Mouse (Mus musculus) midbrain, embryonic 16.5 days (tissue): ENCODE results near the gene Gm28308. TPM values are rescaled to one million over a fixed set of nuclear protein-coding genes. Genes with fewer than 3 reads are reported as not detected.

ENCODE experiments used
- ATAC-seq: fragments of 200-750 bp; cut with Nextera tagmentation; 2 replicates; pipeline ENCODE4 v1.8.0; 2017; ENCODE audit warnings: moderate TSS enrichment
- H3K27ac ChIP-seq: fragments of 300-500 bp; sonication (generic); 2 replicates; pipeline ENCODE4 v1.5.1; 2014; ENCODE audit warnings: mild to moderate bottlenecking, low read length, mixed read lengths
- H3K27me3 ChIP-seq: fragments of 300-500 bp; sonication (generic); 2 replicates; pipeline ENCODE4 v1.6.1; 2014; ENCODE audit warnings: low read depth, low read length, mixed read lengths; ENCODE audit not compliant: control insufficient read depth, insufficient read depth
- H3K36me3 ChIP-seq: fragments of 300-500 bp; sonication (generic); 2 replicates; pipeline ENCODE4 v1.6.1; 2014; ENCODE audit warnings: mild to moderate bottlenecking, low read length, moderate library complexity, mixed read lengths; ENCODE audit not compliant: control insufficient read depth, insufficient read depth
- H3K4me1 ChIP-seq: fragments of 300-500 bp; sonication (generic); 2 replicates; pipeline ENCODE4 v1.6.1; 2014; ENCODE audit warnings: mild to moderate bottlenecking, low read length, mixed read lengths; ENCODE audit not compliant: control insufficient read depth, insufficient read depth
- H3K4me2 ChIP-seq: fragments of 300-500 bp; sonication (generic); 2 replicates; pipeline ENCODE4 v1.6.1; 2014; ENCODE audit warnings: mild to moderate bottlenecking, low read length, mixed read lengths
- H3K4me3 ChIP-seq: fragments of 300-500 bp; sonication (generic); 2 replicates; pipeline ENCODE4 v1.5.1; 2014; ENCODE audit warnings: low read depth, mild to moderate bottlenecking, low read length, moderate library complexity, mixed read lengths
- H3K9ac ChIP-seq: fragments of 300-500 bp; sonication (generic); 2 replicates; pipeline ENCODE4 v1.6.1; 2014; ENCODE audit warnings: low read depth, low read length, mixed read lengths
- H3K9me3 ChIP-seq: fragments of 300-500 bp; sonication (generic); replicated peaks from 2 replicates; pipeline ENCODE4 v1.6.1; 2014; ENCODE audit warnings: mild to moderate bottlenecking, low read length, mixed read lengths; ENCODE audit not compliant: control insufficient read depth, poor library complexity, severe bottlenecking
- WGBS: fragments of 180-500 bp; shearing (Covaris S2); extraction: QIAGEN DNeasy Blood & Tissue Kit; methylation state at CpG from one replicate; pipeline ENCODE4 v1.1.7; 2014; 5-methylcytosine and 5-hydroxymethylcytosine counted together
- polyA plus RNA-seq: library from polyadenylated mRNA; unstranded; fragments of >200 nt; fragmentation: Nextera tagmentation; extraction: Ambion mirVana; gene quantifications from 2 replicates; pipeline ENCODE4 v1.2.1, GENCODE M21; 2015

Gene Gm28308
- not detected in 2 replicates for polyA plus RNA-seq

- Histone ChIP-seq H3K9ac (no peak within 1 kb of the TSS), H3K4me2 (no peak within 1 kb of the TSS), H3K4me1 (peaks cover 2% of the 10 kb centered on the region; the same call in 1 of the 2 replicates), H3K36me3 (no peaks in the 10 kb centered on the region), H3K27ac (no peak within 1 kb of the TSS), H3K9me3 (no peaks in the 10 kb centered on the region), H3K27me3 (peaks cover 86% of the 10 kb centered on the region), H3K4me3 (no peak within 1 kb of the TSS)
- WGBS, result 3% methylated on average over 38 of the region's 38 CpGs
- ATAC-seq, result no peak
These were observed at the start of gene Gm28308, which contains the start of gene Hoxa3 for GRCm38 (mm10) chr6:52213119-52213986. Gene Gm28308, minus strand, starts transcription at chr6:52213339. Gene Hoxa3, minus strand, starts transcription at chr6:52213336.

GRCm38 (mm10) chr6:52262463-52263320, 49.6 kb upstream of the Gm28308 start:
- H3K4me3 ChIP-seq, result no peak overlapping the region
- no peaks in the 10 kb centered on the region for H3K9me3 ChIP-seq
- H3K36me3 ChIP-seq, result no peaks in the 10 kb centered on the region
- peaks cover 4% of the 10 kb centered on the region; the same call in 1 of the 2 replicates for H3K4me1 ChIP-seq
- no peak overlapping the region for H3K9ac ChIP-seq
- 1% methylated on average over 24 of the region's 24 CpGs for WGBS
- no peak overlapping the region for H3K27ac ChIP-seq
- no peak overlapping the region for H3K4me2 ChIP-seq
- ATAC-seq, result no peak
- peaks cover 76% of the 10 kb centered on the region for H3K27me3 ChIP-seq

GRCm38 (mm10) chr6:52261751-52262462, 48.8 kb upstream of the Gm28308 start:
- Histone ChIP-seq H3K4me3 (no peak overlapping the region), H3K27ac (no peak overlapping the region), H3K9me3 (no peaks in the 10 kb centered on the region), H3K4me2 (no peak overlapping the region), H3K36me3 (no peaks in the 10 kb centered on the region), H3K9ac (no peak overlapping the region), H3K27me3 (peaks cover 76% of the 10 kb centered on the region), H3K4me1 (peaks cover 4% of the 10 kb centered on the region; the same call in 1 of the 2 replicates)
- 4% methylated on average over 9 of the region's 9 CpGs for WGBS
- ATAC-seq, result no peak

DNA sequence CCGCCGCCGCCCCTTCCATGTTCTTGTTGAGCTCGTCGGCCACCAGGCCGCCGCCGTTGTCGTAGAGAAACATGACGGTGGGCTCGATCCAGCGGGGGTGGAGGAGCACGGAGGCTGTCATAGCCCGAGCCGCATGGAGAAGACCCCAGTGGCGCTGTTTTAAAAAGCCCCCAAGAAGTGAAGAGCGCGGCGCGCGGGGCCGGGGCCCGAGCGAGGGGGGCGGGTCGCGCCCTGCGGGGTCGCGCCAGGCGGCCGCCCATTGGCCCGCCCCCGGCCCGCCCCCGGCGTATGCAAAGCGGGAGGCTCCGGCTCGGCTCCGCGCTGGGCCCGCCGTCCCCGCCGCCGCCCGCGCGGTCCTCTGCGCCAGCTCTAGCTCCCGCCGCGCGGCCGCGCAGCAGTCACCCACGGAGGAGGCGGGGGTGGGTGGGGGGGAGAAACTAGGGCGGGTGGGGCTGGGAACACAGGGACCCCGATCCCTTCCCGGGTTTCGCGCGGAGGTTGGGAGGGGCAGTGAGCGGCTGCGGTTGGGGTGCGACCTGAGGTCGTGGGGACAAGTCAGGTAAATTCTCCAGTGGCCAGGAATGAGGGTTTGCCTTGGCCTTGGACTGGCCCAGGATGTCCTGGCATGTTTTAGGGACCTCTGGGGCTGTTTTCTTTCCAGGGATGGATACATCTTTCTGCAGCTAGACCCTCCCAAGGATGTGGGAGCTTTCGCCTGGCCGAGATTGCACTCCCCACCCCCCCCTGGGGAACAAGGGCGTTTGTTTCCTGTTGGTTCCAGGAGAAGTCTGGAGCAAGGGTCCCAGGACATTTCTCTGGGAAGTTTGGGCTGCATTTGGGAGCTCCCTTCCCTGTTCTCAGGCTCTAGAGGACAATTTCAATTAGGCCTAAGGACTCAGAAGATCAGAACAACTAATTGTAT, 47.8 kb upstream of the Gm28308 start, which contains the start of gene Hoxa13:
TSS of gene Hoxa13 (minus strand) at position 227 of the 922 bp plus-strand sequence.
- Histone ChIP-seq H3K27ac (no peak within 1 kb of the TSS), H3K4me1 (peaks cover 4% of the 10 kb centered on the region; the same call in 1 of the 2 replicates), H3K4me3 (peak within 1 kb of the TSS; percentile 20), H3K9ac (no peak within 1 kb of the TSS), H3K36me3 (no peaks in the 10 kb centered on the region), H3K4me2 (peak within 1 kb of the TSS; percentile 33; the same call in 1 of the 2 replicates), H3K9me3 (no peaks in the 10 kb centered on the region), H3K27me3 (peaks cover 73% of the 10 kb centered on the region)
- no peak for ATAC-seq
- 1% methylated on average over 31 of the region's 72 CpGs for WGBS

DNA sequence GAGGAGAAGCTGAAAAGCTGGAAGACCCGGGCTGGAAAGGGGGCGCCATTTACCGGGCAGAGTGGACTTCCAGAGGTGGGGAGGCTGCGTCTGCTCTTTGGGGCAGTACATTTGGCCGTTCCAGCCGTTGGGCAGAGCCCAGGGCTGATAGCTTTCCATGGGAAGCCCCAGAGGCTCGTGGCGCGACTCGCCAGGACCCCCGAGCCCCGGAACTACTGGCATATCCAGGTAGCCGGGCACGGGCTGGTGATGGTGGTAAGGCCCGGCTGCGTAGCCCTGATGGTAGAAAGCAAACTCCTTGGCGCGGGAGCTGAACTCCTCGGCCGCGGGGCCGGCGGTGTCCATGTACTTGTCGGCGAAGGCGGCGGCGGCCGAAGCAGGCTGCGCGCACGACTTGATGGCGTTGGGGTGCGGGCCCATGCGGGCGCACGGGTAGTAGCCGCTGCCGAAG, 46.7 kb upstream of the Gm28308 start:
- peaks cover 4% of the 10 kb centered on the region; the same call in 1 of the 2 replicates for H3K4me1 ChIP-seq
- no peak overlapping the region for H3K27ac ChIP-seq
- H3K9ac ChIP-seq, result no peak overlapping the region
- no peak overlapping the region; the same call in 1 of the 2 replicates for H3K4me2 ChIP-seq
- no peak overlapping the region for H3K4me3 ChIP-seq
- H3K36me3 ChIP-seq, result no peaks in the 10 kb centered on the region
- WGBS, result 1% methylated on average over 39 of the region's 39 CpGs
- H3K9me3 ChIP-seq, result no peaks in the 10 kb centered on the region
- H3K27me3 ChIP-seq, result peaks cover 71% of the 10 kb centered on the region
- ATAC-seq, result no peak

GRCm38 (mm10) chr6:52259081-52259790, 46.1 kb upstream of the Gm28308 start:
- no peak overlapping the region for H3K4me3 ChIP-seq
- H3K36me3 ChIP-seq, result no peaks in the 10 kb centered on the region
- no peak overlapping the region for H3K9ac ChIP-seq
- ATAC-seq, result no peak
- H3K27ac ChIP-seq, result no peak overlapping the region
- no peaks in the 10 kb centered on the region for H3K9me3 ChIP-seq
- H3K27me3 ChIP-seq, result peaks cover 66% of the 10 kb centered on the region
- no peak overlapping the region for H3K4me2 ChIP-seq
- H3K4me1 ChIP-seq, result peaks cover 4% of the 10 kb centered on the region; the same call in 1 of the 2 replicates
- 1% methylated on average over 24 of the region's 25 CpGs for WGBS

GRCm38 (mm10) chr6:52256956-52257355, 43.8 kb upstream of the Gm28308 start:
- Histone ChIP-seq H3K9me3 (no peaks in the 10 kb centered on the region), H3K36me3 (no peaks in the 10 kb centered on the region), H3K27me3 (peaks cover 64% of the 10 kb centered on the region), H3K27ac (no peak overlapping the region), H3K9ac (no peak overlapping the region), H3K4me3 (no peak overlapping the region), H3K4me1 (peaks cover 4% of the 10 kb centered on the region; the same call in 1 of the 2 replicates), H3K4me2 (no peak overlapping the region)
- WGBS, result under 1% methylated on average over 6 of the region's 6 CpGs
- ATAC-seq, result no peak
